Mouse (Mus musculus): ENCODE measurements around the gene Zfp74.

DNA sequence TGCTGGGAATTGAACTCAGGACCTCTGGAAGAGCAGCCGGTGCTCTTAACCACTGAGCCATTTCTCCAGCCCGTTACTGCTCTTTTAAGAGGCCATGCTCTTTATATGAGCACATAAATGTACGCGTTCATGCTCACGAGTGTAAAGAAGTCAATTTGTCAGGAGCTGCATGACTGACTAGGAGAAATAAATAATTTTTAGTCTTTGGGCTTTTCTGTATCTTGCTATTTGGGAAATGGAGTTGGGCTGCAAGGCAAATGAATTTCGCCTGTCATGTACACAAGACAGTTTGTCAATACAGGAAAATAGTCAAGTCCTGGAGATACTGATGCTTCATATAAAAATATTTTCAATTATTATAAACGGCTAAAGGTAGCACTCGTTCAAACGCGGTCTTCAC, 803 bp downstream of the Zfp74 start:
- no peak for TF ChIP-seq CTCF (IDR thresholded peaks at IDR 0.05; ENCODE audit: insufficient read depth, low read depth, low read length)
- no peak for TF ChIP-seq POLR2A (IDR thresholded peaks at IDR 0.05; ENCODE audit: insufficient read depth, low read depth, low read length)
